Mouse (Mus musculus) kidney, embryonic 14.5 days (tissue): ENCODE results near the gene Ano6. TPM values are rescaled to one million over a fixed set of nuclear protein-coding genes. Genes with fewer than 3 reads are reported as not detected.

Experiments
- ATAC-seq: fragments of 200-750 bp; cut with Nextera tagmentation; 2 replicates; pipeline ENCODE4 v1.8.0; 2017; ENCODE audit warnings: moderate number of reproducible peaks, mild to moderate bottlenecking, moderate TSS enrichment, moderate library complexity; ENCODE audit not compliant: low FRiP score, low TSS enrichment
- H3K27ac ChIP-seq: fragments of 300-500 bp; sonication (generic); 2 replicates; pipeline ENCODE4 v1.5.1; 2014; ENCODE audit warnings: low read depth, mild to moderate bottlenecking, low read length, moderate library complexity, mixed read lengths
- H3K27me3 ChIP-seq: fragments of 300-500 bp; sonication (generic); 2 replicates; pipeline ENCODE4 v1.6.1; 2014; ENCODE audit warnings: mild to moderate bottlenecking, low read length; ENCODE audit not compliant: control insufficient read depth, insufficient read depth
- H3K36me3 ChIP-seq: fragments of 300-500 bp; sonication (generic); 2 replicates; pipeline ENCODE4 v1.6.1; 2014; ENCODE audit warnings: low read length, mixed read lengths; ENCODE audit not compliant: control insufficient read depth, insufficient read depth
- H3K4me1 ChIP-seq: fragments of 300-500 bp; sonication (generic); 2 replicates; pipeline ENCODE4 v1.6.1; 2014; ENCODE audit warnings: low read length, mixed read lengths; ENCODE audit not compliant: control insufficient read depth, insufficient read depth
- H3K4me2 ChIP-seq: fragments of 300-500 bp; sonication (generic); replicated peaks from 2 replicates; pipeline ENCODE4 v1.6.1; 2014; ENCODE audit warnings: low read depth, mild to moderate bottlenecking, low read length
- H3K4me3 ChIP-seq: fragments of 300-500 bp; sonication (generic); 2 replicates; pipeline ENCODE4 v1.5.1; 2014; ENCODE audit warnings: mild to moderate bottlenecking, low read length
- H3K9ac ChIP-seq: fragments of 300-500 bp; sonication (generic); 2 replicates; pipeline ENCODE4 v1.6.1; 2014; ENCODE audit warnings: low read depth, mild to moderate bottlenecking, low read length, moderate library complexity
- H3K9me3 ChIP-seq: fragments of 300-500 bp; sonication (generic); 2 replicates; pipeline ENCODE4 v1.6.1; 2016; ENCODE audit warnings: low read length; ENCODE audit not compliant: control insufficient read depth
- whole genome bisulfite sequencing: fragments of 180-500 bp; shearing (Covaris S2); extraction: QIAGEN DNeasy Blood & Tissue Kit; methylation state at CpG from one replicate; pipeline ENCODE4 v1.1.7; 2014; 5-methylcytosine and 5-hydroxymethylcytosine counted together
- polyA plus RNA-seq: library from polyadenylated mRNA; unstranded; fragments of >200 nt; fragmentation: Nextera tagmentation; extraction: Ambion mirVana; gene quantifications from 2 replicates; pipeline ENCODE4 v1.2.1, GENCODE M21; 2014

Ano6 gene
- polyA plus RNA-seq, 1 experiment from 2014 or later: 54.3 TPM

DNA sequence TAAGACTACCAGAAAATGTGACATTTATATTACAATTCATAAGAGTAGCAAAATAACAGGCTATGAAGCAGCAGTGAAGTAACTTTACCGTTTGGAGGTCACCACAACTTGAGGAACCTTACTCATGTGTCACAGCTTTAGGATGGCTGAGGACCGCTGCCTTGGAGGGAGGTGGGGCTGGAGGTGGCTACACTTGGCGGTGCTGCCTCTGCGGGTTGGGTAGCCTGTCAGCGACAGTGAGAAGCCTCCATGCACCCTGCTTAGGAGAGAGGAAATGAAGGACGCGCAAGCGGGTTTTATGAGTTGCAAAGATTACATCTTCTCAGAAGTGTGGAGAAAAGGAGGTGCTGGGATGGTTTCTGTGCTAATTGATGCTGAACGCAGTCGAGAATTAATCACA is 102.3 kb downstream of the Ano6 start:
- Histone ChIP-seq H3K9ac (no peak overlapping the region), H3K4me1 (no peaks in the 10 kb centered on the region), H3K27me3 (no peaks in the 10 kb centered on the region), H3K4me3 (no peak overlapping the region), H3K9me3 (no peaks in the 10 kb centered on the region), H3K4me2 (no peak overlapping the region), H3K27ac (no peak overlapping the region), H3K36me3 (peaks cover 8% of the 10 kb centered on the region; the same call in 1 of the 2 replicates)
- 50% methylated on average over 10 of the region's 10 CpGs for WGBS
- ATAC-seq: no peak

DNA sequence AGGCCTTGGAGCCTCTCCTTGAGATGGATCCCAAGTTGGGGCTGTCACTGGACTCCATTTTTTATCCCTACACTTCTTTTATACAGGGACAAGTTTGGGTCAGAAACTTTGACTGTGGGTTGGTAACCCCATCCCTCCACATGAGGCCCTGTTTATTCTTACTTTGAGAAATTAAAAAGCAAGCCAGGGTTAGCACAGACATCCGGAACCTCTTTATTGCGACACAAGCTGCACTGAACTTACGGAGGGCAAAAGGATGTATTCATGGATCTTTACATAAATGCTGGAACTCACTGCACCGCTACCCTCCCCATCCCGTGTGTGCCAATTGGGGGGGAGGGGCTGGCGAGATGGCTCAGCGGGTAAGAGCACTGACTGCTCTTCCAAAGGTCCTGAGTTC is 105.1 kb downstream of the Ano6 start:
- peaks cover 8% of the 10 kb centered on the region; the same call in 1 of the 2 replicates for H3K36me3 ChIP-seq
- H3K27me3 ChIP-seq: no peaks in the 10 kb centered on the region
- no peaks in the 10 kb centered on the region for H3K4me1 ChIP-seq
- no peak overlapping the region for H3K4me3 ChIP-seq
- H3K27ac ChIP-seq: no peak overlapping the region
- no peak for ATAC-seq
- H3K9me3 ChIP-seq: no peaks in the 10 kb centered on the region
- no peak overlapping the region for H3K4me2 ChIP-seq
- 92% methylated on average over 7 of the region's 7 CpGs for WGBS
- H3K9ac ChIP-seq: no peak overlapping the region

DNA sequence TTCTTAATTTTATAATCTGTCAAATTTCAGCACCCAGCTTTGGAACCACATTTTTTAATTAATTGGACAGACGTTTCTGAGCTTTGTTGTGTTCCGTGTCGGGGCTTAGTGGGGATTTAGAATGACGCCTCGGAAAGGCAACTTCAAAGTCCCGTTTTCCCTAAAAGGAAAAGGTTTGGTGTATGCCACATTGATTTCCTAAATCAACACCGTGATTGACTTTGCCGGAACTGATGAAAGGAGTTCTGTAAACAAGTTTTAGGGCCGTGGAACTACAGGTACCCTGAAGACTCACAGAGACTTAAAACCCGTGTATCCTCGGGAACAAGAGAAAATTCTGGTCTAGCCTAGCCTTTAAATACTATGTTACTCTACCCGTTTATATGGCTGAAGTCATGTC is 107.0 kb downstream of the Ano6 start:
- no peak overlapping the region for H3K4me3 ChIP-seq
- no peaks in the 10 kb centered on the region for H3K9me3 ChIP-seq
- peaks cover 8% of the 10 kb centered on the region; the same call in 1 of the 2 replicates for H3K36me3 ChIP-seq
- no peak for ATAC-seq
- H3K4me2 ChIP-seq: no peak overlapping the region
- 88% methylated on average over 12 of the region's 12 CpGs for WGBS
- H3K27me3 ChIP-seq: no peaks in the 10 kb centered on the region
- no peak overlapping the region for H3K9ac ChIP-seq
- H3K27ac ChIP-seq: no peak overlapping the region
- 0 out of 2 replicates have a peak, but pooled peaks cover 3% of the 10 kb centered on the region for H3K4me1 ChIP-seq

DNA sequence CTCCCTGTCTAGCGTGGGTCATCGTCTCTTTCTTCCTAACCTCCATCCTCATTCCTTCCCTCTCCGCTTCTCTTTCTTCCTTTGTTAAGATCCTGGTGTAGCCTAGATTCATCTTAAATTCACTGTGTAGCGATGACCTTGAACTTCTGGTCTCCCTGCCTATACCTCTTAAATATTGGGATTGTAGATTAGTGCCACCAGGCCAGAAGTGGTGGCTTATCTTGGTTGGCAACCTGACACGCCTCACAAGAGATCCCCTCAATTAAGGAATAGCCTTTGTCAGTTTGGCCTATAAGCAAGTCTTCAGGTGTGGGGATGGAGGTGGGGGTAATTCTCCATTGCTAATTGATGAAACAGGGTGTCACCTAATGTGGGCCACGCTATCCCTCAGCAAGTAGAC is 107.8 kb downstream of the Ano6 start:
- no peak overlapping the region for H3K4me3 ChIP-seq
- H3K9me3 ChIP-seq: no peaks in the 10 kb centered on the region
- H3K4me1 ChIP-seq: 0 out of 2 replicates have a peak, but pooled peaks cover 3% of the 10 kb centered on the region
- peaks cover 8% of the 10 kb centered on the region; the same call in 1 of the 2 replicates for H3K36me3 ChIP-seq
- WGBS: 97% methylated on average over 6 of the region's 6 CpGs
- H3K4me2 ChIP-seq: no peak overlapping the region
- H3K9ac ChIP-seq: no peak overlapping the region
- no peak for ATAC-seq
- no peaks in the 10 kb centered on the region for H3K27me3 ChIP-seq
- no peak overlapping the region for H3K27ac ChIP-seq

DNA sequence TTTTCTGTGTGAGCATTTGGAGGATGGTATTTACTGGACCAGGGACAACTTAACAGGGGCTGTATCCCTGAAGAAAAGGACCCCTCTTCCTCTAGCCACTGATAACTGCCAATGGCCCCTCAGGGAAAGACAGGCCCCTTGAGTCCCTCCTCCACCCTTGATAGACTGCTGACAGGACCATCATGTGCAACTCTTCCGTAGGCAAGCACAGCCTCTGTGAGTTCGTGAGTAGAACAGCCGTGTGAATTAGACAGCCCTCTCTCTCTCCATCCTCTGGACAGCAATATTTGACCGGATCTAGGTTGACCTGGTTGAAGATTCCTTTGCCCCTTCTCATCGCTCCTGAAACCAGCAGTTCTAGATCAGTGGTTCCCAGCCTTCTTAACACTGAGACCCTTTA is 111.8 kb downstream of the Ano6 start:
- Histone ChIP-seq H3K4me3 (no peak overlapping the region), H3K9ac (no peak overlapping the region), H3K4me1 (peaks cover 27% of the 10 kb centered on the region), H3K27me3 (no peaks in the 10 kb centered on the region), H3K4me2 (no peak overlapping the region), H3K9me3 (no peaks in the 10 kb centered on the region), H3K36me3 (no peaks in the 10 kb centered on the region), H3K27ac (no peak overlapping the region)
- WGBS: 80% methylated on average over 5 of the region's 5 CpGs
- ATAC-seq: no peak

DNA sequence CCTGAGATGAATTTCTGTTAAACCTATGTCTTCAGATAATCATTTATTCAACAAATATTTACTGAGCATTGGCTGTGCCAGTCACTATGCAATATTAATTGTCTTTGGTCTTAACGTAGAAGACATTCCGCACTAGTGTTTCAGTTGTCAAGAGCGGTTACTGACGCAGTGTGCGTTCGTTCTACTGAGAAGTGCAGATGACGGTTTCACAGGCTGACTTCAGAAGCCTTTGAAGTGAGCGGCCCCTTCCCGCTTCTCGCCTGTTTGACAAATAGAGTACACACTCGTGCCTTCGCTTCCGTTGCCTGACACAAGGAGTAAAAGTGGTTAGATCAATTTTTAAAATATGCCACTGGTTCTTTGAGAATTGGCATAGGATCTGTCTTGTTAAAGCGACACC is 113.6 kb downstream of the Ano6 start:
- no peak overlapping the region for H3K9ac ChIP-seq
- H3K4me2 ChIP-seq: no peak overlapping the region
- no peak overlapping the region for H3K4me3 ChIP-seq
- peaks cover 33% of the 10 kb centered on the region for H3K4me1 ChIP-seq
- H3K27ac ChIP-seq: no peak overlapping the region
- ATAC-seq: no peak
- no peaks in the 10 kb centered on the region for H3K27me3 ChIP-seq
- no peaks in the 10 kb centered on the region for H3K9me3 ChIP-seq
- WGBS: 51% methylated on average over 14 of the region's 14 CpGs
- H3K36me3 ChIP-seq: no peaks in the 10 kb centered on the region

DNA sequence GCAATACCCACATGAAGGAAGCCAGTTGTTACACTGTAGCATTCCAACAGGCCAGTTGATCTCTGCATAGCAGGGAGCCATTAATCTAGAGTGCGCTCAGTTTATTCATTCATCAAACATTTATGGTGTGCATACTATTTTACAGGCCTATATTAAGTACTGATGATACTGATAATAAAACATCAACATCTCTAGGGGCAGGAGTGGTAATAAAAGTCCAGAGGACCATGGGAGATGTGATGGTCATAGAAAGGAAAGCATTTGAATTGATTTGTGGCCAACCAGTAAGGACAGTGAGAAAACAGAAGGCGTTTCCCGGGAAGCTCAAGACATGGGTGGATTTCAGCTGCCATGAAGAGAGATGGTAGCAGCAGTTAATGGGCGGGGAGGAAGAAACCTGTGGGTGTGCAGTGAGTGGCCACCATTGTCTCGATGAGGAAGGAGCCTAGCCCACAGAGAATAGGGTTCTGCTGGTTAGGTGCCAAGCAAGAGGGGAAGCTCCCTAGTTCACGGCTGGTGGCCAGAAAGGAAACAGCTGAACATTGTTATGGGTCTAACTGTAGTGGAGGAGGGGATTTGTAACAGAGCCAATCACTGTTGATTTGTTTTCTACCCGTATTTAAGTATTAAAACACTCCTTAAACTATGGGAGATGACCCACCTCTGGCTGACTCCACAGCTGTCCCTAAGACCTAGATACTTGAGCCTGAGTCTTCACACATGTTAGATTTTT is 115.5 kb downstream of the Ano6 start:
- Histone ChIP-seq H3K36me3 (no peaks in the 10 kb centered on the region), H3K4me1 (peaks cover 33% of the 10 kb centered on the region), H3K4me3 (no peak overlapping the region), H3K4me2 (no peak overlapping the region; the same call in 1 of the 2 replicates), H3K9me3 (no peaks in the 10 kb centered on the region), H3K27me3 (no peaks in the 10 kb centered on the region), H3K9ac (no peak overlapping the region), H3K27ac (peak overlapping the region; percentile 73)
- peak; percentile 78 for ATAC-seq
- WGBS: 39% methylated on average over 7 of the region's 7 CpGs

DNA sequence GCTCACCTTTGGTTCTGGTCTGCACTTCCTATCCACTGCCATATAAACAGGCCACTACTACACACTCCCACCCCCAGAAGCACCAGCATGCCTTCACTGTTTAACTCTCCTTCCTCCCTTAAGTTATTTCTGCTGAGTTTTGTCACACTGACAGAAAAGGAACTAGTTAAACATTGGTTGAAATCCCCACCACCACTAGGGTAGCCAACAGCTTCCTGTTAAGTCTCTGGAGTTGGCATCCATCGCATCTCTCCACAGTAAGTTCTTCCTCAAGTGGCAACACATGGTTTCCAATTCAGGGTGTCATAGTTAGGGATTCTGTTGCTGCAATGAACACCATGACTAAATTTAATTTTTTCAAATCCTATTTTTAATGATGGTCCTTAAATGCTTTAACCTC is 116.2 kb downstream of the Ano6 start:
- peak; percentile 32; the same call in 1 of the 2 replicates for ATAC-seq
- no peak overlapping the region for H3K4me3 ChIP-seq
- no peak overlapping the region; the same call in 1 of the 2 replicates for H3K4me2 ChIP-seq
- H3K27me3 ChIP-seq: no peaks in the 10 kb centered on the region
- WGBS: 86% methylated on average over 1 of the region's 1 CpGs
- peaks cover 33% of the 10 kb centered on the region for H3K4me1 ChIP-seq
- H3K9me3 ChIP-seq: no peaks in the 10 kb centered on the region
- H3K36me3 ChIP-seq: no peaks in the 10 kb centered on the region
- H3K9ac ChIP-seq: no peak overlapping the region
- peak overlapping the region; percentile 62 for H3K27ac ChIP-seq

DNA sequence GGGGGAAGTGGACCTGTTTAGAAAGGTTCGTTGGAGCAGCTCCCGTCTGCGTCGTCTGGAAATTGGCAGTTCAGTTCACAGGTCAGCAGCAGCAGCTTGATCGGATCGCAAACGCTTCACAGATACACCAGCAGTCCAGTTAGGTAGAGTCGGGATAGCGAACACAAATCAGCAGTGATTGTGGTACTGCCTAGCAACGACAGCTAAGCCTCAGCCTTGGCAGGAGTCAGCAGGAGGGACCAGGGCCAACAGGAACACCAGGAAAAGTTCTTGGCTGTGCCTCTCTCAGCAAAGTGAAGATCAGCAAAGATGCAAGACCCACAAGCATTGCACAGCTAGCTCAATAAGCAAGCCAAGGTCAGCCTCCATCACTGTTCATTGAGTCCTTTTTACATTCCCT is 116.7 kb downstream of the Ano6 start:
- no peak for ATAC-seq
- Histone ChIP-seq H3K9ac (no peak overlapping the region), H3K27ac (no peak overlapping the region), H3K36me3 (peaks cover 2% of the 10 kb centered on the region; the same call in 1 of the 2 replicates), H3K4me3 (no peak overlapping the region), H3K27me3 (no peaks in the 10 kb centered on the region), H3K9me3 (no peaks in the 10 kb centered on the region), H3K4me2 (no peak overlapping the region), H3K4me1 (peaks cover 32% of the 10 kb centered on the region)
- 51% methylated on average over 10 of the region's 10 CpGs for WGBS
